Mouse (Mus musculus) small intestine, adult 2 months (tissue): Measurements from ENCODE around the gene Arnt. TPM values are rescaled to one million over a fixed set of nuclear protein-coding genes. Genes with fewer than 3 reads are reported as not detected.
A peak's percentile ranks its signal among the peaks of the same experiment; 100 is the strongest.
"Not testable (repeated sequence)": the region's sequence is repeated elsewhere in the genome, so short reads cannot be mapped to it uniquely, and the experiment has no call there.

ENCODE experiments used
- H3K27ac ChIP-seq: fragments of 200-500 bp; 2 replicates; pipeline ENCODE4 v1.5.1; 2012; ENCODE audit warnings: low read depth, low read length, control low read depth, inconsistent platforms; ENCODE audit not compliant: insufficient read depth
- H3K27me3 ChIP-seq: fragments of 200-500 bp; 2 replicates; pipeline ENCODE4 v1.6.1; 2012; ENCODE audit warnings: mild to moderate bottlenecking, moderate library complexity, low read length, inconsistent platforms; ENCODE audit not compliant: control insufficient read depth, insufficient read depth
- H3K36me3 ChIP-seq: fragments of 200-500 bp; 2 replicates; pipeline ENCODE4 v1.6.1; 2012; ENCODE audit warnings: mild to moderate bottlenecking, low read length, control low read depth, inconsistent platforms; ENCODE audit not compliant: control insufficient read depth, insufficient read depth
- H3K4me1 ChIP-seq: fragments of 200-500 bp; 2 replicates; pipeline ENCODE4 v1.6.1; 2012; ENCODE audit warnings: low read length, inconsistent platforms, mixed read lengths; ENCODE audit not compliant: control insufficient read depth, insufficient read depth, insufficient read length
- H3K4me3 ChIP-seq: fragments of 200-500 bp; 2 replicates; pipeline ENCODE4 v1.5.1; 2012; ENCODE audit warnings: low read depth, mild to moderate bottlenecking, control low read depth, inconsistent platforms, low read length, moderate library complexity
- CTCF ChIP-seq: fragments of 200-500 bp; IDR thresholded peaks from 2 replicates; pipeline ENCODE4 v1.5.1; 2012; ENCODE audit warnings: low read depth, mild to moderate bottlenecking, control low read depth, inconsistent platforms, low read length, moderate library complexity, mixed read lengths; ENCODE audit not compliant: insufficient replicate concordance, insufficient read length; ENCODE audit errors: extremely low read depth
- POLR2A ChIP-seq: fragments of 200-500 bp; IDR thresholded peaks from 2 replicates; pipeline ENCODE4 v1.6.1; 2012; ENCODE audit warnings: low read depth, mild to moderate bottlenecking, control low read depth, inconsistent platforms, low read length, moderate library complexity
- WGBS: fragments of 180-500 bp; shearing (Covaris S2); methylation state at CpG from one replicate; pipeline ENCODE4 v1.1.7; 2018; 5-methylcytosine and 5-hydroxymethylcytosine counted together
- polyA plus RNA-seq: library from polyadenylated mRNA; depleted of rRNA; stranded (reverse); fragments of >200 nt; gene quantifications from 2 replicates; pipeline ENCODE4 v1.2.3, GENCODE M21; 2012

Arnt gene
- polyA plus RNA-seq, 1 experiment = 29.5 TPM

GRCm38 (mm10) chr3:95417866-95418265, 16.3 kb upstream of the Arnt start:
- Histone ChIP-seq H3K36me3 (no peaks in the 10 kb centered on the region), H3K27me3 (no peaks in the 10 kb centered on the region; the same call in 1 of the 2 replicates), H3K4me1 (no peaks in the 10 kb centered on the region), H3K27ac (no peak overlapping the region), H3K4me3 (no peak overlapping the region)
- 71% methylated on average over 6 of the region's 6 CpGs for WGBS
- TF ChIP-seq CTCF (no peak), POLR2A (no peak)

- not testable (repeated sequence) for H3K27ac ChIP-seq, H3K36me3 ChIP-seq, H3K4me1 ChIP-seq, H3K4me3 ChIP-seq, H3K27me3 ChIP-seq
- WGBS = 67% methylated on average over 5 of the region's 5 CpGs
Measured at GRCm38 (mm10) chr3:95426476-95426875, 7.7 kb upstream of the Arnt start.

- not testable (repeated sequence) for H3K27me3 ChIP-seq, H3K36me3 ChIP-seq, H3K4me1 ChIP-seq, H3K27ac ChIP-seq
- H3K4me3 ChIP-seq = peak overlapping the region; percentile 38
- 27% methylated on average over 17 of the region's 33 CpGs for WGBS
Measured at GRCm38 (mm10) chr3:95427117-95427890, 6.9 kb upstream of the Arnt start.

GRCm38 (mm10) chr3:95427891-95428238, 6.3 kb upstream of the Arnt start:
- WGBS = 10% methylated on average over 16 of the region's 21 CpGs
- not testable (repeated sequence) for H3K4me1 ChIP-seq, H3K27ac ChIP-seq, H3K36me3 ChIP-seq, H3K27me3 ChIP-seq
- peak overlapping the region; percentile 38 for H3K4me3 ChIP-seq

GRCm38 (mm10) chr3:95428423-95428822, 5.8 kb upstream of the Arnt start:
- 77% methylated on average over 6 of the region's 11 CpGs for WGBS
- H3K27me3 ChIP-seq, H3K36me3 ChIP-seq, H3K4me1 ChIP-seq, H3K27ac ChIP-seq, H3K4me3 ChIP-seq: not testable (repeated sequence)

GRCm38 (mm10) chr3:95433301-95433915, 780 bp upstream of the Arnt start:
- peaks cover 11% of the 10 kb centered on the region; the same call in 1 of the 2 replicates for H3K36me3 ChIP-seq
- H3K4me1 ChIP-seq = no peaks in the 10 kb centered on the region
- no peak for TF ChIP-seq POLR2A
- TF ChIP-seq CTCF = no peak
- no peak overlapping the region; the same call in 1 of the 2 replicates for H3K27ac ChIP-seq
- WGBS = 49% methylated on average over 10 of the region's 10 CpGs
- H3K27me3 ChIP-seq = no peaks in the 10 kb centered on the region
- H3K4me3 ChIP-seq = no peak overlapping the region; the same call in 1 of the 2 replicates

- Histone ChIP-seq H3K36me3 (peaks cover 11% of the 10 kb centered on the region; the same call in 1 of the 2 replicates), H3K27ac (peak overlapping the region; percentile 47; the same call in 1 of the 2 replicates), H3K4me1 (no peaks in the 10 kb centered on the region), H3K27me3 (no peaks in the 10 kb centered on the region), H3K4me3 (peak overlapping the region; percentile 81)
- 3% methylated on average over 7 of the region's 7 CpGs for WGBS
- no peak for TF ChIP-seq POLR2A
- no peak for TF ChIP-seq CTCF
Measured at GRCm38 (mm10) chr3:95434983-95435370, 789 bp downstream of the Arnt start.

- peaks cover 11% of the 10 kb centered on the region; the same call in 1 of the 2 replicates for H3K36me3 ChIP-seq
- H3K27ac ChIP-seq = no peak overlapping the region
- H3K4me1 ChIP-seq = no peaks in the 10 kb centered on the region
- H3K4me3 ChIP-seq = no peak overlapping the region
- 62% methylated on average over 1 of the region's 1 CpGs for WGBS
- H3K27me3 ChIP-seq = no peaks in the 10 kb centered on the region
- no peak for TF ChIP-seq CTCF
- TF ChIP-seq POLR2A = no peak
Measured at GRCm38 (mm10) chr3:95435561-95435960, 1.4 kb downstream of the Arnt start.

- not testable (repeated sequence) for H3K4me3 ChIP-seq, H3K27ac ChIP-seq, H3K27me3 ChIP-seq, H3K4me1 ChIP-seq
- peaks cover 11% of the 10 kb centered on the region; the same call in 1 of the 2 replicates for H3K36me3 ChIP-seq
- 96% methylated on average over 4 of the region's 4 CpGs for WGBS
Measured at GRCm38 (mm10) chr3:95438636-95439035, 4.4 kb downstream of the Arnt start.
